ENCODE assay signal across 24 mouse cellular contexts in the genomic region with DNA sequence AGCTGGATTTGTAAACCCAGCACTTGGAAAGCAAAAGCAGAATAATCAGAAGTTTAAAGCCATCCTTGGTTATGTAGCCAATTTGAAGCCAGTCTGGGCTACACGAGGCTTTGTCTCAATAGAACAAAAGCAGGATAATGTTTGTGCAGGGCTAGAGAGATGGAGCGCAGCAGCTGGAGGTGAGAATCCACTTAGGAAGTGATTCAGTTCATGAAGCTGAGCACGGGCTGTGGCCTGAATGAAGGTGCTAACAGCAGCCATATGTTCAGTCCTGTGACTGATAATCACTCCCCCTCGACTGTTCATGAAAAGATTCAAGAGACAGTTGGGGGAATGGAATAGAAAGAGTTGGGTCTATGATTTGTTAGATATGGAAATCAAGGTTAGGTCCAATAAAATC. TPM values are rescaled to one million over a fixed set of nuclear protein-coding genes. Genes with fewer than 3 reads are reported as not detected.
A peak's percentile ranks its signal among the peaks of the same experiment; 100 is the strongest.
DNase-seq lines count a peak whose midpoint lies in the region; ATAC-seq and TF ChIP-seq lines count a peak whose summit lies in the region.
"Had no signal": no experiment of that assay in that cellular context is flagged by ENCODE, and none has a peak within 500 bp of the region (broad histone marks: within the 10 kb centered on the region; RNA-seq: fewer than 3 reads in every experiment).

No protein-coding gene starts in this region.

- H3K4me1 ChIP-seq in forebrain, embryonic 12.5 days = no peaks in the 10 kb centered on the region
- no peaks in the 10 kb centered on the region for H3K4me1 ChIP-seq in forebrain, postnatal 0 days (ENCODE audit: insufficient read depth)
- H3K4me1 ChIP-seq in forebrain, embryonic 14.5 days (ENCODE audit: control insufficient read depth, insufficient read depth, low read length) = no peaks in the 10 kb centered on the region
- H3K4me1 ChIP-seq in forebrain, embryonic 16.5 days (replicated peaks; ENCODE audit: control insufficient read depth, insufficient read depth, low read length) = no peaks in the 10 kb centered on the region
- H3K4me1 ChIP-seq: embryonic facial prominence, embryonic 13.5 days; embryonic facial prominence, embryonic 15.5 days had no signal

- H3K27me3 ChIP-seq in forebrain, embryonic 12.5 days = no peaks in the 10 kb centered on the region
- no peaks in the 10 kb centered on the region for H3K27me3 ChIP-seq in forebrain, postnatal 0 days (ENCODE audit: insufficient read depth, low read length)
- H3K27me3 ChIP-seq in forebrain, embryonic 14.5 days (replicated peaks; ENCODE audit: control insufficient read depth, insufficient read depth, low read length) = no peaks in the 10 kb centered on the region
- H3K27me3 ChIP-seq in forebrain, embryonic 16.5 days (replicated peaks; ENCODE audit: control insufficient read depth, insufficient read depth, low read length) = no peaks in the 10 kb centered on the region
- H3K27me3 ChIP-seq: CH12.LX; embryonic facial prominence, embryonic 13.5 days; embryonic facial prominence, embryonic 15.5 days had no signal

- H3K4me3 ChIP-seq in forebrain, embryonic 12.5 days (replicated peaks) = no peak overlapping the region
- no peak overlapping the region for H3K4me3 ChIP-seq in forebrain, postnatal 0 days (ENCODE audit: low read depth, low read length)
- H3K4me3 ChIP-seq in forebrain, embryonic 14.5 days (ENCODE audit: low read depth, low read length) = no peak overlapping the region
- no peak overlapping the region for H3K4me3 ChIP-seq in forebrain, embryonic 16.5 days (replicated peaks; ENCODE audit: low read length)
- H3K4me3 ChIP-seq: embryonic facial prominence, embryonic 13.5 days; embryonic facial prominence, embryonic 15.5 days; erythroblast, embryonic 14.5 days had no signal

- H3K9me3 ChIP-seq in forebrain, embryonic 12.5 days = no peaks in the 10 kb centered on the region
- H3K9me3 ChIP-seq in forebrain, postnatal 0 days (ENCODE audit: low read length) = no peaks in the 10 kb centered on the region
- no peaks in the 10 kb centered on the region for H3K9me3 ChIP-seq in forebrain, embryonic 14.5 days (replicated peaks; ENCODE audit: control insufficient read depth, low read length)
- no peaks in the 10 kb centered on the region for H3K9me3 ChIP-seq in forebrain, embryonic 16.5 days (ENCODE audit: control insufficient read depth, low read length)
- H3K9me3 ChIP-seq: embryonic facial prominence, embryonic 13.5 days; embryonic facial prominence, embryonic 15.5 days had no signal

- ATAC-seq in forebrain, embryonic 12.5 days (ENCODE audit: low FRiP score) = no peak; the same call in 1 of the 2 replicates
- ATAC-seq in forebrain, postnatal 0 days = no peak
- ATAC-seq in forebrain, embryonic 14.5 days = peak; percentile 61; the same call in 1 of the 2 replicates
- no peak for ATAC-seq in forebrain, embryonic 16.5 days
- ATAC-seq: activated CD4-positive, CD25-positive, alpha-beta regulatory T cell, adult 4 months; CD4-positive, CD25-positive, alpha-beta regulatory T cell, adult 4 months; Patski had no signal

- TF ChIP-seq POLR2A in brain, embryonic 14.5 days (IDR thresholded peaks at IDR 0.05; ENCODE audit: borderline replicate concordance, extremely low read depth, insufficient read depth, insufficient read length, poor library complexity, severe bottlenecking) = no peak

- no peak overlapping the region for H3K9ac ChIP-seq in forebrain, embryonic 12.5 days
- H3K9ac ChIP-seq in forebrain, postnatal 0 days = no peak overlapping the region
- H3K9ac ChIP-seq in forebrain, embryonic 14.5 days (ENCODE audit: low read length) = no peak overlapping the region
- no peak overlapping the region for H3K9ac ChIP-seq in forebrain, embryonic 16.5 days (replicated peaks; ENCODE audit: low read depth, low read length)
- H3K9ac ChIP-seq: embryonic facial prominence, embryonic 13.5 days; embryonic facial prominence, embryonic 15.5 days had no signal

- no peak for DNase-seq in forebrain, postnatal 0 days
- DNase-seq in forebrain, embryonic 14.5 days (ENCODE audit: low spot score) = peak; percentile 61
- DNase-seq in brain, embryonic 14.5 days (ENCODE audit: low read depth) = peak; percentile 76
- DNase-seq: adrenal gland, adult 8-10 months; adrenal gland, postnatal 14 days; adrenal gland, postnatal 36 days; B cell, adult 2 months; cerebellum, adult 11 months; cerebellum, adult 18-20 months; cerebellum, adult 8-10 months; cerebellum, adult 9-11 months; cerebellum, postnatal 14 days; cerebellum, postnatal 36 days; embryo, embryonic 11 days had no signal

- H3K4me2 ChIP-seq in forebrain, embryonic 12.5 days = no peak overlapping the region
- H3K4me2 ChIP-seq in forebrain, postnatal 0 days (ENCODE audit: low read depth) = no peak overlapping the region
- no peak overlapping the region for H3K4me2 ChIP-seq in forebrain, embryonic 14.5 days (ENCODE audit: low read length)
- no peak overlapping the region for H3K4me2 ChIP-seq in forebrain, embryonic 16.5 days (ENCODE audit: low read length)
- H3K4me2 ChIP-seq: embryonic facial prominence, embryonic 13.5 days; embryonic facial prominence, embryonic 15.5 days had no signal

- no peaks in the 10 kb centered on the region for H3K36me3 ChIP-seq in forebrain, embryonic 12.5 days (replicated peaks)
- H3K36me3 ChIP-seq in forebrain, postnatal 0 days (ENCODE audit: insufficient read depth) = no peaks in the 10 kb centered on the region
- H3K36me3 ChIP-seq in forebrain, embryonic 14.5 days (ENCODE audit: control insufficient read depth, insufficient read depth, low read length) = no peaks in the 10 kb centered on the region
- no peaks in the 10 kb centered on the region for H3K36me3 ChIP-seq in forebrain, embryonic 16.5 days (ENCODE audit: control insufficient read depth, insufficient read depth)
- H3K36me3 ChIP-seq: embryonic facial prominence, embryonic 13.5 days; embryonic facial prominence, embryonic 15.5 days; G1E had no signal

- no peak for TF ChIP-seq CTCF in forebrain, postnatal 0 days (IDR thresholded peaks at IDR 0.05; ENCODE audit: low read depth)
- TF ChIP-seq CTCF in brain, embryonic 14.5 days (IDR thresholded peaks at IDR 0.05; ENCODE audit: borderline replicate concordance, extremely low read depth, insufficient read depth, insufficient read length) = no peak

- WGBS in forebrain, embryonic 12.5 days = 35% methylated on average over 4 of the region's 4 CpGs
- WGBS in forebrain, postnatal 0 days = 29% methylated on average over 4 of the region's 4 CpGs
- WGBS in forebrain, embryonic 14.5 days = 23% methylated on average over 4 of the region's 4 CpGs
- whole genome bisulfite sequencing in forebrain, embryonic 16.5 days = 18% methylated on average over 4 of the region's 4 CpGs

- peak overlapping the region; percentile 2; the same call in 1 of the 2 replicates for H3K27ac ChIP-seq in forebrain, embryonic 12.5 days
- no peak overlapping the region for H3K27ac ChIP-seq in forebrain, postnatal 0 days (ENCODE audit: low read depth, low read length)
- H3K27ac ChIP-seq in forebrain, embryonic 14.5 days (ENCODE audit: low read depth, low read length) = no peak overlapping the region
- H3K27ac ChIP-seq in forebrain, embryonic 16.5 days (ENCODE audit: low read length) = no peak overlapping the region
- H3K27ac ChIP-seq: embryonic facial prominence, embryonic 13.5 days; embryonic facial prominence, embryonic 15.5 days had no signal

RNA-seq across cellular contexts. Expression of a gene that starts 23.0 kb away (rescaled TPM):
- 62.3 and 66.0 TPM in 2 replicates for polyA plus RNA-seq in forebrain, embryonic 12.5 days (2016; fragmentation: Nextera tagmentation; extraction: Ambion mirVana)
- 136 and 157 TPM in 2 replicates for total RNA-seq in forebrain, postnatal 0 days (2014; rRNA removed)
- 85.5 and 102 TPM in 2 replicates for polyA plus RNA-seq in forebrain, postnatal 0 days (2015; fragmentation: Nextera tagmentation; extraction: Ambion mirVana)
- polyA plus RNA-seq in forebrain, embryonic 14.5 days (2014; fragmentation: Nextera tagmentation; extraction: Ambion mirVana) = 93.5 and 98.9 TPM in 2 replicates
- 91.5 and 94.0 TPM in 2 replicates for polyA plus RNA-seq in forebrain, embryonic 16.5 days (2015; fragmentation: Nextera tagmentation; extraction: Ambion mirVana)
- 194 and 219 TPM in 2 replicates for polyA plus RNA-seq in brain, embryonic 14.5 days (2012; rRNA removed)
- polyA plus RNA-seq: activated CD4-positive, CD25-positive, alpha-beta regulatory T cell, adult 4 months had no signal
